Mouse (Mus musculus) midbrain, embryonic 15.5 days (tissue): ENCODE results near the gene Cplx3. TPM values are rescaled to one million over a fixed set of nuclear protein-coding genes. Genes with fewer than 3 reads are reported as not detected.

Source experiments
- ATAC-seq: fragments of 200-750 bp; cut with Nextera tagmentation; replicated peaks from 2 replicates; pipeline ENCODE4 v1.8.0; 2017; ENCODE audit warnings: moderate TSS enrichment
- H3K27ac ChIP-seq: fragments of 300-500 bp; sonication (generic); 2 replicates; pipeline ENCODE4 v1.5.1; 2015; ENCODE audit warnings: mild to moderate bottlenecking, inconsistent platforms
- H3K27me3 ChIP-seq: fragments of 300-500 bp; sonication (generic); replicated peaks from 2 replicates; pipeline ENCODE4 v1.6.1; 2015; ENCODE audit warnings: inconsistent platforms
- H3K36me3 ChIP-seq: fragments of 300-500 bp; sonication (generic); replicated peaks from 2 replicates; pipeline ENCODE4 v1.6.1; 2015; ENCODE audit warnings: inconsistent platforms
- H3K4me1 ChIP-seq: fragments of 300-500 bp; sonication (generic); 2 replicates; pipeline ENCODE4 v1.6.1; 2015; ENCODE audit warnings: inconsistent platforms
- H3K4me2 ChIP-seq: fragments of 300-500 bp; sonication (generic); 2 replicates; pipeline ENCODE4 v1.6.1; 2015; ENCODE audit warnings: inconsistent platforms, mild to moderate bottlenecking, moderate library complexity
- H3K4me3 ChIP-seq: fragments of 300-500 bp; sonication (generic); 2 replicates; pipeline ENCODE4 v1.5.1; 2015; ENCODE audit warnings: mild to moderate bottlenecking, inconsistent platforms
- H3K9ac ChIP-seq: fragments of 300-500 bp; sonication (generic); 2 replicates; pipeline ENCODE4 v1.6.1; 2015; ENCODE audit warnings: mild to moderate bottlenecking, inconsistent platforms
- H3K9me3 ChIP-seq: fragments of 300-500 bp; sonication (generic); 2 replicates; pipeline ENCODE4 v1.6.1; 2016; ENCODE audit warnings: inconsistent platforms
- WGBS: fragments of 180-500 bp; shearing (Covaris S2); methylation state at CpG from one replicate; pipeline ENCODE4 v1.1.7; 2015; ENCODE audit warnings: mixed read lengths; 5-methylcytosine and 5-hydroxymethylcytosine counted together
- polyA plus RNA-seq: library from polyadenylated mRNA; unstranded; fragments of >200 nt; fragmentation: Nextera tagmentation; extraction: Ambion mirVana; gene quantifications from 2 replicates; pipeline ENCODE4 v1.2.1, GENCODE M21; 2015

The Cplx3 gene
- polyA plus RNA-seq, 1 experiment from 2014 or later = 0.63 TPM

- Histone ChIP-seq H3K4me1 (peaks cover 15% of the 10 kb centered on the region), H3K9ac (no peak overlapping the region), H3K4me2 (peak overlapping the region; percentile 73; the same call in 1 of the 2 replicates), H3K27me3 (no peaks in the 10 kb centered on the region), H3K9me3 (no peaks in the 10 kb centered on the region), H3K4me3 (no peak overlapping the region), H3K36me3 (peaks cover 15% of the 10 kb centered on the region), H3K27ac (no peak overlapping the region)
- ATAC-seq = no peak
- 37% methylated on average over 5 of the region's 5 CpGs for WGBS
Measured at GRCm38 (mm10) chr9:57590726-57591125, 15.4 kb downstream of the Cplx3 start.

- Histone ChIP-seq H3K4me3 (peak within 1 kb of the TSS; percentile 54), H3K36me3 (peaks cover 9% of the 10 kb centered on the region; the same call in 1 of the 2 replicates), H3K27me3 (no peaks in the 10 kb centered on the region), H3K27ac (peak within 1 kb of the TSS; percentile 73), H3K4me2 (peak within 1 kb of the TSS; percentile 73), H3K9ac (peak within 1 kb of the TSS; percentile 71), H3K4me1 (peaks cover 15% of the 10 kb centered on the region), H3K9me3 (no peaks in the 10 kb centered on the region)
- ATAC-seq = peak; percentile 90
- whole genome bisulfite sequencing = under 1% methylated on average over 58 of the region's 58 CpGs
Measured at GRCm38 (mm10) chr9:57589224-57590126, 16.6 kb downstream of the Cplx3 start, which contains the start of gene Ulk3. TSS of gene Ulk3 (plus strand) at chr9:57589452.

- H3K9me3 ChIP-seq = no peaks in the 10 kb centered on the region
- H3K27ac ChIP-seq = no peak overlapping the region
- H3K27me3 ChIP-seq = no peaks in the 10 kb centered on the region
- no peak for ATAC-seq
- no peak overlapping the region for H3K4me2 ChIP-seq
- H3K4me3 ChIP-seq = no peak overlapping the region
- peaks cover 28% of the 10 kb centered on the region for H3K36me3 ChIP-seq
- no peak overlapping the region for H3K9ac ChIP-seq
- WGBS = 93% methylated on average over 3 of the region's 3 CpGs
- peaks cover 8% of the 10 kb centered on the region for H3K4me1 ChIP-seq
Measured at GRCm38 (mm10) chr9:57584991-57585390, 21.1 kb downstream of the Cplx3 start.

- H3K4me2 ChIP-seq = no peak overlapping the region
- H3K27ac ChIP-seq = no peak overlapping the region
- H3K9me3 ChIP-seq = no peaks in the 10 kb centered on the region
- H3K4me3 ChIP-seq = no peak overlapping the region
- peaks cover 40% of the 10 kb centered on the region for H3K36me3 ChIP-seq
- 91% methylated on average over 6 of the region's 6 CpGs for WGBS
- H3K4me1 ChIP-seq = no peaks in the 10 kb centered on the region
- H3K27me3 ChIP-seq = no peaks in the 10 kb centered on the region
- ATAC-seq = no peak
- no peak overlapping the region for H3K9ac ChIP-seq
Measured at GRCm38 (mm10) chr9:57577144-57577849, 28.8 kb downstream of the Cplx3 start.

GRCm38 (mm10) chr9:57575577-57575976 lies 30.5 kb downstream of the Cplx3 start:
- no peak overlapping the region for H3K4me2 ChIP-seq
- H3K4me1 ChIP-seq = no peaks in the 10 kb centered on the region
- no peaks in the 10 kb centered on the region for H3K27me3 ChIP-seq
- no peak overlapping the region for H3K27ac ChIP-seq
- H3K4me3 ChIP-seq = no peak overlapping the region
- 81% methylated on average over 3 of the region's 3 CpGs for WGBS
- no peak for ATAC-seq
- no peaks in the 10 kb centered on the region for H3K9me3 ChIP-seq
- no peak overlapping the region for H3K9ac ChIP-seq
- peaks cover 30% of the 10 kb centered on the region for H3K36me3 ChIP-seq

- Histone ChIP-seq H3K27me3 (no peaks in the 10 kb centered on the region), H3K9ac (no peak overlapping the region), H3K9me3 (no peaks in the 10 kb centered on the region), H3K4me3 (no peak overlapping the region), H3K27ac (no peak overlapping the region), H3K4me1 (no peaks in the 10 kb centered on the region), H3K36me3 (peaks cover 26% of the 10 kb centered on the region; the same call in 1 of the 2 replicates), H3K4me2 (no peak overlapping the region)
- ATAC-seq = no peak
Measured at GRCm38 (mm10) chr9:57574397-57574796, 31.7 kb downstream of the Cplx3 start.

- Histone ChIP-seq H3K9me3 (no peaks in the 10 kb centered on the region), H3K4me3 (no peak overlapping the region), H3K4me1 (0 out of 2 replicates have a peak, but pooled peaks cover 5% of the 10 kb centered on the region), H3K27ac (no peak overlapping the region), H3K9ac (no peak overlapping the region), H3K36me3 (0 out of 2 replicates have a peak, but pooled peaks cover 12% of the 10 kb centered on the region), H3K27me3 (no peaks in the 10 kb centered on the region), H3K4me2 (no peak overlapping the region)
- no peak for ATAC-seq
- 96% methylated on average over 6 of the region's 6 CpGs for WGBS
Measured at GRCm38 (mm10) chr9:57568500-57568899, 37.6 kb downstream of the Cplx3 start.

- Histone ChIP-seq H3K4me2 (no peak overlapping the region), H3K27me3 (no peaks in the 10 kb centered on the region), H3K9ac (no peak overlapping the region), H3K9me3 (no peaks in the 10 kb centered on the region), H3K36me3 (0 out of 2 replicates have a peak, but pooled peaks cover 12% of the 10 kb centered on the region), H3K4me1 (peaks cover 19% of the 10 kb centered on the region), H3K27ac (no peak overlapping the region), H3K4me3 (no peak overlapping the region)
- 68% methylated on average over 8 of the region's 8 CpGs for WGBS
- no peak for ATAC-seq
Measured at GRCm38 (mm10) chr9:57566846-57567245, 39.2 kb downstream of the Cplx3 start.

- peaks cover 27% of the 10 kb centered on the region for H3K4me1 ChIP-seq
- WGBS = 55% methylated on average over 10 of the region's 10 CpGs
- 0 out of 2 replicates have a peak, but pooled peaks cover 6% of the 10 kb centered on the region for H3K36me3 ChIP-seq
- H3K4me3 ChIP-seq = no peak overlapping the region
- ATAC-seq = no peak
- H3K4me2 ChIP-seq = no peak overlapping the region
- H3K27me3 ChIP-seq = no peaks in the 10 kb centered on the region
- peak overlapping the region; percentile 51; the same call in 1 of the 2 replicates for H3K27ac ChIP-seq
- no peaks in the 10 kb centered on the region for H3K9me3 ChIP-seq
- no peak overlapping the region for H3K9ac ChIP-seq
Measured at GRCm38 (mm10) chr9:57565741-57566221, 40.3 kb downstream of the Cplx3 start.

- no peaks in the 10 kb centered on the region for H3K9me3 ChIP-seq
- no peak overlapping the region for H3K4me3 ChIP-seq
- H3K27ac ChIP-seq = no peak overlapping the region
- no peak overlapping the region for H3K9ac ChIP-seq
- no peak for ATAC-seq
- no peak overlapping the region for H3K4me2 ChIP-seq
- 91% methylated on average over 6 of the region's 6 CpGs for WGBS
- H3K4me1 ChIP-seq = peaks cover 32% of the 10 kb centered on the region
- no peaks in the 10 kb centered on the region for H3K27me3 ChIP-seq
- 0 out of 2 replicates have a peak, but pooled peaks cover 6% of the 10 kb centered on the region for H3K36me3 ChIP-seq
Measured at GRCm38 (mm10) chr9:57564609-57565008, 41.5 kb downstream of the Cplx3 start.

GRCm38 (mm10) chr9:57562896-57563372 lies 43.1 kb downstream of the Cplx3 start:
- H3K27me3 ChIP-seq = peaks cover 3% of the 10 kb centered on the region; the same call in 1 of the 2 replicates
- no peak overlapping the region for H3K4me3 ChIP-seq
- no peaks in the 10 kb centered on the region for H3K9me3 ChIP-seq
- peaks cover 32% of the 10 kb centered on the region for H3K4me1 ChIP-seq
- H3K36me3 ChIP-seq = no peaks in the 10 kb centered on the region
- no peak overlapping the region for H3K27ac ChIP-seq
- ATAC-seq = no peak
- H3K4me2 ChIP-seq = no peak overlapping the region
- no peak overlapping the region for H3K9ac ChIP-seq
- 81% methylated on average over 4 of the region's 4 CpGs for WGBS

GRCm38 (mm10) chr9:57561711-57562099 lies 44.4 kb downstream of the Cplx3 start:
- 80% methylated on average over 13 of the region's 13 CpGs for WGBS
- peak overlapping the region; percentile 83 for H3K4me2 ChIP-seq
- peaks cover 32% of the 10 kb centered on the region for H3K4me1 ChIP-seq
- no peaks in the 10 kb centered on the region for H3K36me3 ChIP-seq
- no peak overlapping the region for H3K27ac ChIP-seq
- H3K27me3 ChIP-seq = peaks cover 3% of the 10 kb centered on the region; the same call in 1 of the 2 replicates
- H3K9ac ChIP-seq = 0 out of 2 replicates have a peak overlapping the region, but pooled peaks have one; percentile 4
- no peak for ATAC-seq
- peak overlapping the region; percentile 74 for H3K4me3 ChIP-seq
- no peaks in the 10 kb centered on the region for H3K9me3 ChIP-seq
